Mouse (Mus musculus): Measurements from ENCODE around the gene Myo16.

DNA sequence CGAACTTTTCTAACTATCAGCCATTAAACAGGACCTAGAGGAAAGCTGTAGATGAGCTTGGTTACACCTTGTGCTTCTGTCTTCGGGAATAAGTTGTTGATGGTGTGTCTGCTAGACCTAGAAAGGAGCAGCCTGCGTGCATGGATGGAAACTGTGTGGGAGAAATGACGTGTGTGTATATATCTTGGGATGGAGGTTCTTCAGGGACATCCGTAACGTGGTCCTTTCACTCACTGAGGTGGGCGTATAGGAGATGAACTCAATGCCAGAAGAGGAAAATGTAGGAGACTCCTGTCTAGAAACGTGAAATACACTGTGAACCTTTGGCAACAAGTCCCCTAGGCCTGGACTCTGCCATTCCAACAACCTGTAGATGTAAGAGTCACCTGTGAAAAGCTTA, 392.8 kb downstream of the Myo16 start:
- TF ChIP-seq POLR2A (IDR thresholded peaks at IDR 0.05; ENCODE audit: low read depth, low read length) (no peak), CTCF (conservative IDR thresholded peaks at IDR 0.05; ENCODE audit: insufficient read depth, insufficient read length, low read depth, low read length) (no peak)

Measured in kidney, adult 2 months (tissue).